Mouse (Mus musculus) kidney, adult 11 months (tissue): Measurements from ENCODE around the gene Atp10a.

Experiments
- DNase-seq: peaks from one replicate; pipeline ENCODE4 v3.0.0; 2022

Atp10a gene

GRCm38 (mm10) chr7:58690997-58691596 is 35.1 kb downstream of the Atp10a start:
- no peak for DNase-seq

DNA sequence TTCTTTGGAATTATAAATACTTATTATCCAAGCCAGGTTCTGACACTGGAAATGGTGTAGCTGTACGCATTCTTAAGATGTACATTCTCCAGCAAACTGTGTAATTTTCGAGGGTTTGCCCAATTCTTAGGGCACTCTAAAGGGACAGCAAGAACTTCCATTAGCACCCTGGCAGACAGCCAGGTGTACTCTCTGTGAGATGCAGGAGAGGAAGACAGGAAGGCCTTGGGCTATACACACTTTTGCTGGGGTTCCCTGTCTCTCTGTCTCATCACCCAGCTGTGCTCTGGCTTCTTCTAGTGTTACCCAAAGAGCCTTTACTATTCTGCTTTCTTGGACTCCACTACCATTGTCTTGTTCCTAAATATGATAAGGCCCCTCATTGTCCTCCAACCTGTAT is 36.7 kb downstream of the Atp10a start:
- DNase-seq = no peak

GRCm38 (mm10) chr7:58693342-58693741 is 37.4 kb downstream of the Atp10a start:
- DNase-seq = no peak

- DNase-seq = no peak
Measured at GRCm38 (mm10) chr7:58695661-58696060, 39.7 kb downstream of the Atp10a start.

DNA sequence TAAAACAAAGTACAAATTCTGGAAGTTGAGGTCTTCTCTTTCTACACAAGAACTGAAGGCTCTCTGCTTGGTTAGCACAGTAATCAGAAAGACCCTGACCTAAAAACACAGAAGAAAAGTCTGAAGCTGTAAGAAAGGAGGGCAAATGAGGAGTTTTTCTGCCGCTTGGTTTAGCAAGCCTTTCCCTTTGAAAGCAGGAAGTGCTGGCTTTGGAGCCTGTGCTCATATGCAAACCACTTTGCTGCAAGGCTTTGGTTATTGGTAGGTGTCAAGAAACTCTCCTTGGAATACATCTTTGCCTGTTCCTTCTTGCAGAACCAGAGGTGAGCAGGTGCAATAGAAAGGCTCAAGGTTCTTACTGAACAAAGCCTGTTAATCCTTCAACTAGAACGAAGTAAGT is 41.1 kb downstream of the Atp10a start:
- no peak for DNase-seq

DNA sequence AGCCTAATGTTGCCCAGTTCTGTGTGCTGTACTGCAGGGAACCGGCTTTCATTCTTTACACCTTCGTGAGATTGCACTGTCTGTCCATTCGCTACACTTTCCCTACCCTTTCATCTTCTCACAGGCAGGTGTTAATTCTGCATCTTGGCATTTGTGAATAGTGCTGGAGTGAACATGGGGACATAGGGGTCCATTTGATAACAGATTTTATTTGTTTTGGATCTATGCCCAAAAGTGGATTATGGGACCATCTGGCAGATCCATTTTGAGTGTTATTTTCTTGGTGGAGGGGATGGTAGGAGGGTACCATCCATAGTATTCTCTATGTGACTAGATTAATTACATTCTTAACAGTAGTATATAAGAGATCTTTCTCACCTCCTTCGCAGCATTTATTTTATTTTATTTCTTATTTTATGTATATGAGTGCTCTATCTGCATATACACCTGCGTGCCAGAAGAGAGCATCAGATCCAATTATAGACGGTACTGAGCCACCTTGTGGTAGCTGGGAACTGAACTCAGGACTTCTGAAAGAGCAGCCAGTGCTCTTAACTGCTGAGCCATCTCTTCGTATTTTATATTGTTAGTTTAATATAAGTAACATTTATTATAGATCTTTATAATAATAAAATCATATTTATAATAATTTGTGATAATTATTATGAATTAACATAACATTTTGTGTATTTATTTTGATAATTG is 42.9 kb downstream of the Atp10a start:
- no peak for DNase-seq

GRCm38 (mm10) chr7:58701311-58701710 is 45.3 kb downstream of the Atp10a start:
- no peak for DNase-seq

DNA sequence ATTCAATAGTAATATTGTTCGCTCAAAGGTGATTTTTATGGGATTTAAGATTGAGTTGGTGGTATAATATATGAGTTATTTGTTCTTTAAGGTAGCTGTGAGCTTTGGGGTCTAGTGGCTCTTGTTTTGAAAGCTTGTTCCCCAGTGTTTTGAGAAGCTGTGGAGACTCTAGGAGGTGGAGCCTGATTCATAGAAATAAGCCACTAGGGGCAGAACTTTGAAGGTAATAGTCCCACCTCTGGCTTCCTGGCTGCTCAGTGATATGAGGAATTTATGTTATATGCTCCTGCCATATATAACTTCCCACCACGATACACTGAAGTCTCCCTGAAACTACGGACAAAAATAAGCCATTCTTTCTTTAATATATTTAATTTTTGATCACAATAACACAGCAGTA is 49.2 kb downstream of the Atp10a start:
- no peak for DNase-seq

DNA sequence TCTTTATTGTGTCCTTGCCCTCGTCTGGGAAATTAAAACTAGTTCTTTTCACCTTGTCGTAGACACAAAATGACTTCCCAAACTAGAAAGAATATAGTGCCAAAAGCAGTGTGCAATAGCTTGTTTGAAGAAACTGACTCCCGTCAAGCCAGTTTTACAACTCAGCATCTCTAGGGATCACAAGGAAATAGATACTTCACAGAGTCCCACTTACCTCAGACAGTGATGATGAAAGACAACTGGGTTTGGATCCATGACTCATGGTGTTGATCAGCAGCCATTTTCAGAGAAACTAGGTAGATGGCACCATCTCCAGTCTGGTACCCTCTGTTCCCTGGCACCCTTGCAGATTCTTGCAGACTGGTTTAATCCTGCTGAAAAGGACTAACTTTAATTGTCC is 53.3 kb downstream of the Atp10a start:
- DNase-seq = no peak

DNA sequence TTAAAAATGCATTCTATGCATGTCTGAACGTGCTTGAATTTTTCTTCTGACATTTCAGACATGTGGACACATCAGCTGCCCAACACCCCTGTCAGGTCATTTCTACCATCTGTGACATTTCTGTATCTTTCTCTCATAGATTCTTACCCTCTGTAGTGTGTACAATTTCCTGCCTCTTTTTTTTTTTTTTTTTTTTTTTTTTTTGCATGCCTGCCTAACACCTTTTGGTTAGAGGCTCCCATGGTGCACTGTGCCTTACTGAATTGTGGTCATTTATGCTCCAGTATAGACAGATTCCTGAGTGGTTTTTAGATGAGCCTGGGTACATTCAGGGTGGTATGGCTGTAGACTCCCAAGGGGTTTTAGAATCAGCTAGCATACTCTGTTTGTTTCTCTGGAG is 54.3 kb downstream of the Atp10a start:
- no peak for DNase-seq

- no peak for DNase-seq
Measured at GRCm38 (mm10) chr7:58711811-58712210, 55.8 kb downstream of the Atp10a start.

- no peak for DNase-seq
Measured at GRCm38 (mm10) chr7:58715576-58716144, 59.7 kb downstream of the Atp10a start.

DNA sequence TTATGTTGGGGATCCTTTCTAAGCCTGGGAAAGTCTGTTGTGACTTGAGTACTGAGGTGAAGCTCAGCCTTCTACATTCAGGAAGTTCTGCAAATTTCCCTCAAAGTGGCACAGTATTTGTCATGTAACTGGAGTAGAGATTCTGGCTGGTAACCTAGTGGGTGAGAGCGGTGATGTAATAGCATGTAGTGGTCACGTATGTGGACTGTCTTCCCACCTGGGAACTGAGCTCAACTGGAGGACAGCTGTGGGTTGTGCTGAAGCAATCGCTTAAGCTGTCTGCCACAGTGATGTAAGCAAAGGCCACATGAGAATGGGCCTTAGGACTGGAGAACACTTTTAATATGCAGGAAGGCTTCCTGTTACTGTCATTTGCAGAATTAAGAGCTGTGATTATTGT is 60.7 kb downstream of the Atp10a start:
- no peak for DNase-seq

GRCm38 (mm10) chr7:58718556-58718955 is 62.6 kb downstream of the Atp10a start:
- DNase-seq = no peak

DNA sequence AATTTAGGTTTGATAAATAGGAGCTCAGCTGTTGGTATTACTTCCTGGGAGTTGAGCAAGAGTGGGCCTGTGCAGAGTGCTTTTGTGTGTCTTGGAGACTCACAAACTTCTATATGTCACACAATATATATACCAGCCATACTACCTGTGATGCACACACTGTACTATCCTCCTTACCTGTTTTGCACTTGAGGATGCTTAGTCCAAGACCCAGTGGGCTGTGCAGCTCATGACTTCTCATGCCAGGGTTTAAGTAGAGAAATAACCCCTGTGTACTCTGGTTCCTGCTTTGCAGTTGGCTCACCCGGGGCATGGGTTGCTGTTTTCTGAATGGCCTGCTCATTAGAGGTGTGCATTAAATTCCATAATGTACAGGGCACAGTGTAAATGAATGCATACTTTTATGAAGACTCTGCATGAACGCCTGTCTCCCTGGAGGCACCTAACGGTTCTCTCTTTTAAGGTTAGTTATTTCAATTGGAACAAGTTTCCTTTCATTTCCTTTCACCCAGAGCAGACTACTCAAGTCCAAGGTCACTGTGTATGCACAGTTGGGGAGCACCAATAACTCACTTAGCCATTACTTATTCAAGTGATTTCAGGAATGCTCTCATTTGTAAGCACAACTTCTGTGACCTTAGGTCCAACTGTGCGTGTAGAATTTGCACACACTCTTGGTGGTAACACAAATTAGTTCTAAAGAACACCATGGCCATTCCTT is 63.4 kb downstream of the Atp10a start:
- DNase-seq = peak; percentile 24

GRCm38 (mm10) chr7:58722250-58722649 is 66.3 kb downstream of the Atp10a start:
- DNase-seq = no peak

- DNase-seq = no peak
Measured at GRCm38 (mm10) chr7:58730201-58730600, 74.2 kb downstream of the Atp10a start.

DNA sequence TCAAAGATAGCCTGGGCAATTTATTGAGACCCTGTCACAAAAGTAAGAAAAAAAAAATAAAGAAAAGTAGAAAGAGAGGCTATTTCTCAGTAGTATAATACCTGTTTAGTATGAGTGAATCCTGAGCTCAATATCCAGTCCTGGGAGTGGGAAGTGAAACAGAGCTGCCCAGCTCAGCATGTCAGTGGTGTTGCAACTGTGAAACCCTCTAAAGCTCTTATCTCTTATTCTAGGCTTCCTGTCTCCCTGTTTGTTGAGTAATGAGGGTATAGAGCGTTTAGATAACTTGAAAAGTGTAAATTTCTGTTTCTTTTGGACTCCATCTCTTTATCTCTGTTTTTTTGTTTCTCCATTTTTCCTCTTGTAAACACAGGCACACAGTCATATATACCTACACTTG is 74.9 kb downstream of the Atp10a start:
- no peak for DNase-seq

GRCm38 (mm10) chr7:58732406-58732805 is 76.4 kb downstream of the Atp10a start:
- no peak for DNase-seq

DNA sequence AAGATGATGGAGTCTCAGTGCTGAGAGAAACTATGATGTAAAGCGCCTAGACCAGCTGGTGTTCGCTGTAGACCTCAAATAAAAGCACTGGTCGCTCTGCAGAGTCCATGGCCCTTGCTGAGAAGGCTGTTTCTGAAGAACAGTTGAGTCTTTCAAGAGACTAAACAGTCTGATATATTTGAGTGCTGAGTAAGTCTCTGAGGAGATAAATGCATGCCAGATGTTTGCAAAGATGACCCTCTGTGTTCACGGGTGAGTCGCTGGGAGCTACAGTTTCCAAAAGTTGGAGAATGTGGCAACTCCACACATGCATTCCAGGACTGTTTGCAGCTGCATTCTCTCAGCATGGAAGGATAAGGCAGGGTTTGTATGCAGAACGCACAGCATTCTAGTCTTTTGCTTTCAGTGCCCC is 77.5 kb downstream of the Atp10a start:
- no peak for DNase-seq

- DNase-seq = no peak
Measured at GRCm38 (mm10) chr7:58736841-58737547, 81.0 kb downstream of the Atp10a start.

DNA sequence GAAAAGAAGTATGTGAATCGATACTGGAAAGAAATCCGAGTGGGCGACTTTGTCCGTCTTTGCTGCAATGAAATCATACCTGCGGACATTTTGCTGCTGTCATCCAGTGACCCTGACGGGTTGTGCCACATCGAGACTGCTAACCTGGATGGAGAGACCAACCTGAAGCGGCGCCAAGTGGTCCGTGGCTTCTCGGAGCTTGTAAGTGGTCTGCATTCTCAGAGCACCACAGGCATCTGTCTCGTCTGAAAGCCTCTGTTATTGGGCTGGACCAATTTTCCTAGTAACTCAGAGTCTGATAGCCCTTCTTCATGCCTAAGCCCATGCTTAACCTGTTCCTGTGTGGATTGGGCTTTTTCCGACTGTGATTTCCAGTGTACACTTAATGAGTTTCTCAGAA is 84.2 kb downstream of the Atp10a start:
- no peak for DNase-seq

DNA sequence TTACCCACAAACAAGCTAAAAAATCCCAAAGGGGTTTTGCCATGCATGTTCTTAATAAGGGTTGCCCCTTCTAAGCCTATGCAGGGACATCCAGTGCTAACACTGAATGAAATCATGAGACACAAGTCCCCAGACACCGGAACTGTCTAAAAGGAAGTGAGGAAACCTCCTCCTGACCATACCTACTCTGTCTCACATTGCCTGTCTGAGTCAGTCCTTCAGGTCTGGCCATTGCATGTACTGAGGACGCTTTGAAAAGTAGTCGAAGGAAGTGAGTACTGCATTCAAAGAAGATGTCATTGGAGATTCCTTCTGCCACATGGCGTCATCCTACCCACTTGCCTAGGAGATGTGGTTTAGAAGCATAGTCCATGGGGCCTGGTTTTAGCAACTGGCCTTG is 84.9 kb downstream of the Atp10a start:
- DNase-seq = no peak
